In the genomic region with DNA sequence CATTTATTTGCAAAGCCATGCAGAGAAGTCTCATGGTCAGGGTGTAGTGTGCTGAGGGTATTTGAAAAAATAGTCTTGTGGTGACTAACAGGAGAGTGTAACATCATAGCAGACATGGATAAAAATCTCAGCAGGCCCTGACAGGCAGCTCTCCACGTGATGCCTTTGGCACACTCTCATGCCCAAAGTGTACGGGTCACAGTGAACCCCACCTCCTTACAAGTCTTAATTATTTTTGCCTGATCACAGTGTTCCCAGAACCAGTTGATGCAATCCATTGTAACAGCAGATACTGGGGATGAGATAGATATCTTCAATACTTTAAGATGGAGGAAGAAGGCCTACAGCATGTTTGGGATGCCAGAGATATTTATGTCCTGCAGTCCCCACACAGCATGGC, we compare ENCODE assay signal across 18 mouse cellular contexts.
"Had no signal": no experiment of that assay in that cellular context is flagged by ENCODE, and none has a peak within 500 bp of the region (broad histone marks: within the 10 kb centered on the region; RNA-seq: fewer than 3 reads in every experiment).

No protein-coding gene starts in this region.

- H3K36me3 ChIP-seq: limb, embryonic 12.5 days; liver, embryonic 13.5 days; lung, embryonic 15.5 days; midbrain, embryonic 15.5 days; neural tube, embryonic 12.5 days; stomach, embryonic 15.5 days had no signal

- H3K4me2 ChIP-seq: limb, embryonic 12.5 days; liver, embryonic 13.5 days; lung, embryonic 15.5 days; midbrain, embryonic 11.5 days; midbrain, embryonic 15.5 days; neural tube, embryonic 12.5 days; stomach, embryonic 15.5 days had no signal

- H3K4me3 ChIP-seq: layer of hippocampus, adult 2 months; limb, embryonic 12.5 days; liver, embryonic 13.5 days; lung, embryonic 15.5 days; megakaryocyte, embryonic 14.5 days; midbrain, embryonic 15.5 days; neural tube, embryonic 12.5 days; stomach, embryonic 15.5 days had no signal

- ATAC-seq: liver, postnatal 0 days; midbrain, embryonic 15.5 days had no signal

- DNase-seq: kidney, adult 8-10 months; kidney, postnatal 25 days; liver; liver, embryonic 13.5 days; liver, postnatal 0 days; lung, postnatal 14 days; spleen, adult 18-20 months; thymus, adult 2 months; thymus, postnatal 25 days had no signal

- H3K9me3 ChIP-seq: limb, embryonic 12.5 days; liver, embryonic 13.5 days; lung, embryonic 15.5 days; midbrain, embryonic 15.5 days; neural tube, embryonic 12.5 days; stomach, embryonic 15.5 days had no signal

- H3K4me1 ChIP-seq: liver, embryonic 13.5 days; lung, embryonic 15.5 days; megakaryocyte, embryonic 14.5 days; stomach, embryonic 15.5 days had no signal

- H3K9ac ChIP-seq: limb, embryonic 12.5 days; liver, embryonic 13.5 days; liver, postnatal 0 days; lung, embryonic 15.5 days; midbrain, embryonic 15.5 days; neural tube, embryonic 12.5 days; stomach, embryonic 15.5 days had no signal

- H3K27me3 ChIP-seq: liver, embryonic 13.5 days; megakaryocyte, embryonic 14.5 days; neural tube, embryonic 12.5 days; stomach, embryonic 15.5 days had no signal

- H3K27ac ChIP-seq: layer of hippocampus, adult 2 months; limb, embryonic 12.5 days; liver, embryonic 13.5 days; lung, embryonic 15.5 days; macrophage; midbrain, embryonic 15.5 days; neural tube, embryonic 12.5 days; stomach, embryonic 15.5 days had no signal
